Mouse (Mus musculus) embryonic facial prominence, embryonic 10.5 days (tissue): Measurements from ENCODE around the gene Gm21885. TPM values are rescaled to one million over a fixed set of nuclear protein-coding genes. Genes with fewer than 3 reads are reported as not detected.

Experiments
- DNase-seq: peaks from one replicate; pipeline ENCODE4 v3.0.0-alpha.2; 2017; ENCODE audit warnings: low spot score
- H3K27ac ChIP-seq: fragments of 300-500 bp; sonication (generic); replicated peaks from 2 replicates; pipeline ENCODE4 v1.5.1; 2016; ENCODE audit warnings: mild to moderate bottlenecking
- H3K27me3 ChIP-seq: fragments of 300-500 bp; sonication (generic); replicated peaks from 2 replicates; pipeline ENCODE4 v1.6.1; 2016; ENCODE audit warnings: low read depth, mild to moderate bottlenecking; ENCODE audit not compliant: poor library complexity, severe bottlenecking
- H3K36me3 ChIP-seq: fragments of 300-500 bp; sonication (generic); replicated peaks from 2 replicates; pipeline ENCODE4 v1.6.1; 2016; ENCODE audit warnings: mild to moderate bottlenecking, moderate library complexity
- H3K4me1 ChIP-seq: fragments of 300-500 bp; sonication (generic); 2 replicates; pipeline ENCODE4 v1.6.1; 2016
- H3K4me3 ChIP-seq: fragments of 300-500 bp; sonication (generic); 2 replicates; pipeline ENCODE4 v1.5.1; 2016; ENCODE audit warnings: mild to moderate bottlenecking, moderate library complexity
- H3K9me3 ChIP-seq: fragments of 300-500 bp; sonication (generic); 2 replicates; pipeline ENCODE4 v1.6.1; 2016; ENCODE audit warnings: mild to moderate bottlenecking
- WGBS: fragments of 180-500 bp; shearing (Covaris S2); methylation state at CpG from one replicate; pipeline ENCODE4 v1.1.7; 2016; 5-methylcytosine and 5-hydroxymethylcytosine counted together
- polyA plus RNA-seq: library from polyadenylated mRNA; unstranded; fragments of >200 nt; fragmentation: Nextera tagmentation; extraction: Ambion mirVana; gene quantifications from 2 replicates; pipeline ENCODE4 v1.2.1, GENCODE M21; 2016

Gene Gm21885
- polyA plus RNA-seq, 1 experiment from 2014 or later, result 0.39 TPM

- Histone ChIP-seq H3K4me3 (no peak overlapping the region), H3K36me3 (peaks cover 38% of the 10 kb centered on the region)
- WGBS, result 95% methylated on average over 1 of the region's 1 CpGs
Measured at GRCm38 (mm10) chr11:94312733-94313132, 31.1 kb downstream of the Gm21885 start.

GRCm38 (mm10) chr11:94314098-94314652 is 32.5 kb downstream of the Gm21885 start:
- Histone ChIP-seq H3K4me1 (peaks cover 28% of the 10 kb centered on the region), H3K36me3 (peaks cover 35% of the 10 kb centered on the region)
- WGBS, result 93% methylated on average over 2 of the region's 2 CpGs

More at GRCm38 (mm10) chr11:94312733-94313132, 31.1 kb downstream of the Gm21885 start:
- Histone ChIP-seq H3K27me3 (no peaks in the 10 kb centered on the region), H3K4me1 (peaks cover 28% of the 10 kb centered on the region), H3K9me3 (no peaks in the 10 kb centered on the region), H3K27ac (no peak overlapping the region)
- no peak for DNase-seq

GRCm38 (mm10) chr11:94315308-94315707 is 33.6 kb downstream of the Gm21885 start:
- no peak overlapping the region for H3K4me3 ChIP-seq
- peaks cover 33% of the 10 kb centered on the region for H3K4me1 ChIP-seq
- H3K27me3 ChIP-seq, result no peaks in the 10 kb centered on the region
- H3K27ac ChIP-seq, result no peak overlapping the region
- peaks cover 40% of the 10 kb centered on the region for H3K36me3 ChIP-seq
- DNase-seq, result no peak
- H3K9me3 ChIP-seq, result no peaks in the 10 kb centered on the region
- 80% methylated on average over 1 of the region's 1 CpGs for WGBS

More at GRCm38 (mm10) chr11:94314098-94314652, 32.5 kb downstream of the Gm21885 start:
- no peak overlapping the region for H3K4me3 ChIP-seq
- DNase-seq, result no peak
- H3K27ac ChIP-seq, result no peak overlapping the region
- H3K27me3 ChIP-seq, result no peaks in the 10 kb centered on the region
- H3K9me3 ChIP-seq, result no peaks in the 10 kb centered on the region

GRCm38 (mm10) chr11:94316528-94316927 is 34.9 kb downstream of the Gm21885 start:
- H3K27ac ChIP-seq, result no peak overlapping the region
- peaks cover 35% of the 10 kb centered on the region for H3K36me3 ChIP-seq
- no peaks in the 10 kb centered on the region for H3K27me3 ChIP-seq
- no peak for DNase-seq
- H3K4me1 ChIP-seq, result peaks cover 37% of the 10 kb centered on the region
- whole genome bisulfite sequencing, result 87% methylated on average over 2 of the region's 2 CpGs
- H3K4me3 ChIP-seq, result no peak overlapping the region
- H3K9me3 ChIP-seq, result no peaks in the 10 kb centered on the region

- peaks cover 37% of the 10 kb centered on the region for H3K4me1 ChIP-seq
- no peaks in the 10 kb centered on the region for H3K9me3 ChIP-seq
- no peak overlapping the region for H3K4me3 ChIP-seq
- 89% methylated on average over 1 of the region's 1 CpGs for WGBS
- DNase-seq, result no peak
- no peak overlapping the region for H3K27ac ChIP-seq
- H3K36me3 ChIP-seq, result peaks cover 35% of the 10 kb centered on the region
- no peaks in the 10 kb centered on the region for H3K27me3 ChIP-seq
Measured at GRCm38 (mm10) chr11:94317014-94317413, 35.3 kb downstream of the Gm21885 start.

GRCm38 (mm10) chr11:94317515-94317914 is 35.8 kb downstream of the Gm21885 start:
- 70% methylated on average over 4 of the region's 4 CpGs for whole genome bisulfite sequencing
- no peak overlapping the region for H3K4me3 ChIP-seq
- no peaks in the 10 kb centered on the region for H3K9me3 ChIP-seq
- DNase-seq, result no peak
- H3K36me3 ChIP-seq, result peaks cover 35% of the 10 kb centered on the region
- peaks cover 42% of the 10 kb centered on the region for H3K4me1 ChIP-seq
- H3K27me3 ChIP-seq, result no peaks in the 10 kb centered on the region
- no peak overlapping the region for H3K27ac ChIP-seq

GRCm38 (mm10) chr11:94318056-94318455 is 36.4 kb downstream of the Gm21885 start:
- Histone ChIP-seq H3K36me3 (peaks cover 30% of the 10 kb centered on the region), H3K27me3 (no peaks in the 10 kb centered on the region), H3K4me3 (no peak overlapping the region), H3K9me3 (no peaks in the 10 kb centered on the region), H3K4me1 (peaks cover 42% of the 10 kb centered on the region), H3K27ac (no peak overlapping the region)
- no peak for DNase-seq
- 97% methylated on average over 5 of the region's 5 CpGs for whole genome bisulfite sequencing

- no peaks in the 10 kb centered on the region for H3K27me3 ChIP-seq
- no peak for DNase-seq
- H3K4me3 ChIP-seq, result peak overlapping the region; percentile 99
- peaks cover 29% of the 10 kb centered on the region for H3K36me3 ChIP-seq
- H3K27ac ChIP-seq, result peak overlapping the region; percentile 99
- under 1% methylated on average over 67 of the region's 67 CpGs for WGBS
- no peaks in the 10 kb centered on the region for H3K9me3 ChIP-seq
- H3K4me1 ChIP-seq, result peaks cover 26% of the 10 kb centered on the region
Measured at GRCm38 (mm10) chr11:94320969-94321930, 39.6 kb downstream of the Gm21885 start.

GRCm38 (mm10) chr11:94321931-94322400 is 40.3 kb downstream of the Gm21885 start, which contains the start of gene Luc7l3:
Gene Luc7l3, minus strand, starts transcription at chr11:94321988.
- Histone ChIP-seq H3K27ac (peak within 1 kb of the TSS; percentile 99), H3K4me1 (peaks cover 24% of the 10 kb centered on the region), H3K36me3 (peaks cover 28% of the 10 kb centered on the region), H3K9me3 (no peaks in the 10 kb centered on the region), H3K27me3 (no peaks in the 10 kb centered on the region), H3K4me3 (peak within 1 kb of the TSS; percentile 99)
- WGBS, result under 1% methylated on average over 36 of the region's 36 CpGs
- DNase-seq, result peak; percentile 96

GRCm38 (mm10) chr11:94322636-94323035 is 41.0 kb downstream of the Gm21885 start:
- Histone ChIP-seq H3K4me3 (peak overlapping the region; percentile 99), H3K36me3 (peaks cover 22% of the 10 kb centered on the region), H3K9me3 (no peaks in the 10 kb centered on the region), H3K27ac (peak overlapping the region; percentile 99), H3K4me1 (peaks cover 24% of the 10 kb centered on the region), H3K27me3 (no peaks in the 10 kb centered on the region)
- WGBS, result 38% methylated on average over 5 of the region's 5 CpGs
- DNase-seq, result no peak

GRCm38 (mm10) chr11:94323271-94323925 is 41.7 kb downstream of the Gm21885 start:
- no peak for DNase-seq
- 83% methylated on average over 5 of the region's 5 CpGs for WGBS
- Histone ChIP-seq H3K36me3 (peaks cover 17% of the 10 kb centered on the region), H3K27ac (no peak overlapping the region; the same call in 1 of the 2 replicates), H3K4me3 (no peak overlapping the region), H3K9me3 (no peaks in the 10 kb centered on the region), H3K27me3 (no peaks in the 10 kb centered on the region), H3K4me1 (peaks cover 28% of the 10 kb centered on the region)

GRCm38 (mm10) chr11:94324618-94325017 is 42.9 kb downstream of the Gm21885 start:
- Histone ChIP-seq H3K4me3 (no peak overlapping the region), H3K36me3 (peaks cover 5% of the 10 kb centered on the region), H3K4me1 (peaks cover 39% of the 10 kb centered on the region), H3K27ac (no peak overlapping the region), H3K27me3 (no peaks in the 10 kb centered on the region), H3K9me3 (no peaks in the 10 kb centered on the region)
- WGBS, result 88% methylated on average over 5 of the region's 5 CpGs
- no peak for DNase-seq
